Mouse (Mus musculus) lung, postnatal 0 days (tissue): Measurements from ENCODE around the gene Lbh.

Source experiments
- CTCF ChIP-seq: IDR thresholded peaks from 2 replicates; pipeline ENCODE4 v1.5.1; 2016; ENCODE audit warnings: antibody characterized with exemption, mild to moderate bottlenecking
- EP300 ChIP-seq: IDR thresholded peaks from 2 replicates; pipeline ENCODE4 v1.6.1; 2016; ENCODE audit warnings: antibody characterized with exemption, mild to moderate bottlenecking, control low read depth

- TF ChIP-seq CTCF (no peak), EP300 (no peak)
These were observed 54.9 kb downstream of the Lbh start for GRCm38 (mm10) chr17:72973041-72973440.
